Mouse (Mus musculus): ENCODE measurements around the gene Eef1akmt1. TPM values are rescaled to one million over a fixed set of nuclear protein-coding genes. Genes with fewer than 3 reads are reported as not detected.

Gene Eef1akmt1
- 8.3 TPM for polyA plus RNA-seq (2014; fragmentation: Illumina TruSeq; extraction: RNeasy Lipid Tissue Mini Kit (QIAGEN cat#74804); ENCODE audit: low read depth, low replicate concordance)

DNA sequence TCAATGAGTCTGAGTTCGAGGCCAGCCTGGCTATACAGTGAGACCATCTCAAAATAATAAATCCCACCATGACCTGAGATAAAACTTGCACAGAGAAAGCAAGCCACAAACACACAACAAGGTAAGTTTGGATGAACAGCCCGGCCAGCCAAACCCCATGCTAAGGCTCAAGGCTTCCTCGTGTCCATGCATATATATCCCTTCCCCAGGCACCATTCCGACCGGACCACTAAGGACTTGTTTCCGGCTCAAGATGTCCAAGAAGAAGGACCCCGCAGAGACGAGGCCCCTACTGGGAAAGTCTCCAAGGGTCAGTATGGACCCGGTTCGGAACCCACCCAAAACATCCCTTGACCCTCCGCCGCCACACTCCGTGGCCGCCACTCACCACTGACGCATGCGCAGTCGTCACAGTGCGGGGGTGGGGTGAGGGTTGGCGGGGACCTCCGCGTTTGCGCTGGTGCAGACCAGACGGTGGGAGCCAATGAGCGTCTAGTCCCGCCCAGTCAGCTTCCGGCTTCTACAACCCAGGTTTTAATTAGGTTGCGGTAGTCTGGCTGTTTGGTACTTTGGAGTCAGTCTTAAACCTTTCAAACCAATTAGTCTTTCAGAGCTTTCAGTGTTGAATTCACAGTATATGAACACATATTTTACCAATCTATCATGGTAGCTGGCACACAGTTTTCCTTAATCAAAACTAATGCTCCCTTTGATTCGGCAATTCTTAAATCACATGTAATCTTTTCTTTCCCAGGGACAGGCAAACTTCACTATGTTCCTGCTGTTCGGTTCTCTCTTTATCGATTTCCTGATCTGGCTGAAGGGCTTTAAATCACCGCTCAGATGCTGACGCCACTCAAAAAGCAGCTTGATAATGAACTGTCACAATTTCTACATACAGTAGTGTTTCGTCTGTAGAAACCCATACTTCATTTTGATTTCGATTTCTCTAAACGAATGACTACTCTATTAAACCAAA, at the start of gene Eef1akmt1:
Eef1akmt1 (minus strand) TSS at position 458 of the 979 bp plus-strand sequence.

GRCm38 (mm10) chr14:57524671-57525387, 46.6 kb downstream of the Eef1akmt1 start, which contains the start of gene Il17d:
TSS of gene Il17d (plus strand) at chr14:57524777.

Other genes with a start within 250 kb of the Eef1akmt1 start
- gene Cryl1, start 173.1 kb downstream of the Eef1akmt1 start, polyA plus RNA-seq (2014; fragmentation: Illumina TruSeq; extraction: RNeasy Lipid Tissue Mini Kit (QIAGEN cat#74804); ENCODE audit: low read depth, low replicate concordance): 1.1 TPM
- 142 TPM for gene Ift88, start 147.6 kb downstream of the Eef1akmt1 start, polyA plus RNA-seq (2014; fragmentation: Illumina TruSeq; extraction: RNeasy Lipid Tissue Mini Kit (QIAGEN cat#74804); ENCODE audit: low read depth, low replicate concordance)
- 6.6 TPM for gene Il17d, start 46.8 kb downstream of the Eef1akmt1 start, polyA plus RNA-seq (2014; fragmentation: Illumina TruSeq; extraction: RNeasy Lipid Tissue Mini Kit (QIAGEN cat#74804); ENCODE audit: low read depth, low replicate concordance)
- gene Xpo4, start 93.8 kb upstream of the Eef1akmt1 start, polyA plus RNA-seq (2014; fragmentation: Illumina TruSeq; extraction: RNeasy Lipid Tissue Mini Kit (QIAGEN cat#74804); ENCODE audit: low read depth, low replicate concordance): 48.4 TPM
- gene Gm49361, start 174.5 kb upstream of the Eef1akmt1 start, polyA plus RNA-seq (2014; fragmentation: Illumina TruSeq; extraction: RNeasy Lipid Tissue Mini Kit (QIAGEN cat#74804); ENCODE audit: low read depth, low replicate concordance): not detected
- gene Lats2, start 186.8 kb upstream of the Eef1akmt1 start, polyA plus RNA-seq (2014; fragmentation: Illumina TruSeq; extraction: RNeasy Lipid Tissue Mini Kit (QIAGEN cat#74804); ENCODE audit: low read depth, low replicate concordance): 105 TPM
- 285 TPM for gene Sap18, start 226.6 kb upstream of the Eef1akmt1 start, polyA plus RNA-seq (2014; fragmentation: Illumina TruSeq; extraction: RNeasy Lipid Tissue Mini Kit (QIAGEN cat#74804); ENCODE audit: low read depth, low replicate concordance)